Mouse (Mus musculus) heart, adult 2 months (tissue): Measurements from ENCODE around the gene Mc3r.

Experiments
- CTCF ChIP-seq: fragments of 200-600 bp; IDR thresholded peaks from 2 replicates; pipeline ENCODE4 v1.8.1; 2022; ENCODE audit warnings: antibody characterized with exemption, mild to moderate bottlenecking, moderate library complexity
- POLR2A ChIP-seq: fragments of 200-500 bp; IDR thresholded peaks from 2 replicates; pipeline ENCODE4 v1.6.1; 2011; ENCODE audit warnings: mild to moderate bottlenecking, low read depth, low read length, control low read depth; ENCODE audit not compliant: insufficient read depth

- TF ChIP-seq CTCF, result no peak
- no peak for TF ChIP-seq POLR2A
Measured at GRCm38 (mm10) chr2:172227808-172228207, 20.5 kb upstream of the Mc3r start.
